Comparison of ENCODE assay signal across 15 mouse cellular contexts in the genomic region with DNA sequence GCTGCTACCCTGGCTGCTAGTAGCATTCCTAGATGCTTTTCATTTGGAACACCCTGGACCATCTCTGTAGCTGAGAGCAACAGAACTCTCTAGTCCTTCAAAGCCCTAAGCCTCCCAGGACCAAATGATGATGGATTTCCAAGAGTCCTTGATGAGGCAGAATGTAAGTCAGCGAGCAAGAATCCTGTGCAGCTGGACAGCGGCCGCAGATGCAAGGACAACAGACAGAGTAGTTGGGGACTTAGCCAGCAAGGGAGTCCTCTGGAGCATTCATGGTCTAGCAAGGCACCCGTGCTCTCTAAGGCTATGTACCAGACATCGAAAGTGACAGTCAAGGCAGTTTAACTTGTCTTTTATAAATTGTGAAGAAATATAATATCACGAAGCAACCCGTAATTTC.
"Had no signal": no experiment of that assay in that cellular context is flagged by ENCODE, and none has a peak within 500 bp of the region (broad histone marks: within the 10 kb centered on the region; RNA-seq: fewer than 3 reads in every experiment).

No protein-coding gene starts in this region.

- DNase-seq: gastrocnemius, adult 2 months; gastrocnemius, postnatal 10 days; gastrocnemius, postnatal 25 days; heart, adult 18-20 months; heart, postnatal 10 days; heart, postnatal 4 days; kidney, adult 18-20 months; kidney, adult 8-10 months; kidney, postnatal 10 days; kidney, postnatal 25 days; kidney, postnatal 4 days; layer of hippocampus, postnatal 36 days; left cerebral cortex, postnatal 4 days; liver, embryonic 13.5 days; lung, adult 18-20 months had no signal
